Mouse (Mus musculus) gastrocnemius, postnatal 10 days (tissue): Measurements from ENCODE around the gene Zfp462. TPM values are rescaled to one million over a fixed set of nuclear protein-coding genes. Genes with fewer than 3 reads are reported as not detected.

Experiments
- DNase-seq: peaks from one replicate; pipeline ENCODE4 v3.0.0; 2021; ENCODE audit warnings: mixed read lengths
- total RNA-seq, 2 experiments: library from RNA; stranded (reverse); gene quantifications; 2 replicates each; pipeline ENCODE4 v1.2.3; 2021

Zfp462 gene
- total RNA-seq, 2 experiments from 2014 or later, result 24.0 to 39.0 TPM

- DNase-seq, result no peak
These were observed 51.2 kb downstream of the Zfp462 start for GRCm38 (mm10) chr4:54996064-54996463.

GRCm38 (mm10) chr4:54998146-54998841, 53.4 kb downstream of the Zfp462 start:
- DNase-seq, result no peak

GRCm38 (mm10) chr4:54999556-54999955, 54.7 kb downstream of the Zfp462 start:
- no peak for DNase-seq

- DNase-seq, result no peak
These were observed 56.5 kb downstream of the Zfp462 start for GRCm38 (mm10) chr4:55001386-55001785.

- no peak for DNase-seq
These were observed 58.3 kb downstream of the Zfp462 start for GRCm38 (mm10) chr4:55003128-55003527.

- no peak for DNase-seq
These were observed 60.2 kb downstream of the Zfp462 start for GRCm38 (mm10) chr4:55005066-55005465.

- DNase-seq, result no peak
These were observed 60.7 kb downstream of the Zfp462 start for GRCm38 (mm10) chr4:55005521-55005969.

- no peak for DNase-seq
These were observed 61.2 kb downstream of the Zfp462 start for GRCm38 (mm10) chr4:55006024-55006423.

- DNase-seq, result no peak
These were observed 63.8 kb downstream of the Zfp462 start for GRCm38 (mm10) chr4:55008616-55009015.

GRCm38 (mm10) chr4:55011391-55011790, 66.5 kb downstream of the Zfp462 start:
- no peak for DNase-seq

GRCm38 (mm10) chr4:55013563-55014248, 68.9 kb downstream of the Zfp462 start:
- DNase-seq, result no peak

- no peak for DNase-seq
These were observed 70.0 kb downstream of the Zfp462 start for GRCm38 (mm10) chr4:55014731-55015463.

GRCm38 (mm10) chr4:55015517-55015916, 70.7 kb downstream of the Zfp462 start:
- no peak for DNase-seq

GRCm38 (mm10) chr4:55026109-55026646, 81.3 kb downstream of the Zfp462 start:
- DNase-seq, result peak; percentile 29

GRCm38 (mm10) chr4:55030401-55030800, 85.6 kb downstream of the Zfp462 start:
- DNase-seq, result no peak

- DNase-seq, result no peak
These were observed 87.6 kb downstream of the Zfp462 start for GRCm38 (mm10) chr4:55032317-55032930.

- no peak for DNase-seq
These were observed 88.6 kb downstream of the Zfp462 start for GRCm38 (mm10) chr4:55033452-55033851.

GRCm38 (mm10) chr4:55038139-55038538, 93.3 kb downstream of the Zfp462 start:
- no peak for DNase-seq

- no peak for DNase-seq
These were observed 95.6 kb downstream of the Zfp462 start for GRCm38 (mm10) chr4:55040258-55040964.

GRCm38 (mm10) chr4:55041106-55041730, 96.4 kb downstream of the Zfp462 start:
- DNase-seq, result no peak

GRCm38 (mm10) chr4:55042573-55042972, 97.7 kb downstream of the Zfp462 start:
- no peak for DNase-seq
